Mouse (Mus musculus) liver, embryonic 13.5 days (tissue): ENCODE measurements around the gene Rnf222. TPM values are rescaled to one million over a fixed set of nuclear protein-coding genes. Genes with fewer than 3 reads are reported as not detected.

Experiments
- ATAC-seq: fragments of 200-750 bp; cut with Nextera tagmentation; 2 replicates; pipeline ENCODE4 v1.8.0; 2017; ENCODE audit warnings: low read depth, mild to moderate bottlenecking, moderate number of reproducible peaks, moderate library complexity
- DNase-seq: peaks from one replicate; pipeline ENCODE4 v3.0.0; 2022
- H3K27ac ChIP-seq: fragments of 300-500 bp; sonication (generic); 2 replicates; pipeline ENCODE4 v1.5.1; 2015; ENCODE audit warnings: moderate library complexity, mild to moderate bottlenecking, inconsistent platforms
- H3K27me3 ChIP-seq: fragments of 300-500 bp; sonication (generic); 2 replicates; pipeline ENCODE4 v1.6.1; 2015; ENCODE audit warnings: mild to moderate bottlenecking, inconsistent platforms
- H3K36me3 ChIP-seq: fragments of 300-500 bp; sonication (generic); 2 replicates; pipeline ENCODE4 v1.6.1; 2015; ENCODE audit warnings: mild to moderate bottlenecking, inconsistent platforms
- H3K4me1 ChIP-seq: fragments of 300-500 bp; sonication (generic); replicated peaks from 2 replicates; pipeline ENCODE4 v1.6.1; 2015; ENCODE audit warnings: inconsistent platforms
- H3K4me2 ChIP-seq: fragments of 300-500 bp; sonication (generic); 2 replicates; pipeline ENCODE4 v1.6.1; 2015; ENCODE audit warnings: inconsistent platforms, mild to moderate bottlenecking, moderate library complexity
- H3K4me3 ChIP-seq: fragments of 300-500 bp; sonication (generic); replicated peaks from 2 replicates; pipeline ENCODE4 v1.5.1; 2015; ENCODE audit warnings: mild to moderate bottlenecking, inconsistent platforms
- H3K9ac ChIP-seq: fragments of 300-500 bp; sonication (generic); 2 replicates; pipeline ENCODE4 v1.6.1; 2015; ENCODE audit warnings: mild to moderate bottlenecking, inconsistent platforms
- H3K9me3 ChIP-seq: fragments of 300-500 bp; sonication (generic); replicated peaks from 2 replicates; pipeline ENCODE4 v1.6.1; 2016; ENCODE audit warnings: inconsistent platforms
- WGBS: fragments of 180-500 bp; shearing (Covaris S2); methylation state at CpG from one replicate; pipeline ENCODE4 v1.1.7; 2015; ENCODE audit not compliant: insufficient replicate concordance; 5-methylcytosine and 5-hydroxymethylcytosine counted together
- polyA plus RNA-seq: library from polyadenylated mRNA; unstranded; fragments of >200 nt; fragmentation: Nextera tagmentation; extraction: Ambion mirVana; gene quantifications from 2 replicates; pipeline ENCODE4 v1.2.1, GENCODE M21; 2015

The Rnf222 gene
- polyA plus RNA-seq, result 0.08 and 0.09 TPM in 2 replicates

DNA sequence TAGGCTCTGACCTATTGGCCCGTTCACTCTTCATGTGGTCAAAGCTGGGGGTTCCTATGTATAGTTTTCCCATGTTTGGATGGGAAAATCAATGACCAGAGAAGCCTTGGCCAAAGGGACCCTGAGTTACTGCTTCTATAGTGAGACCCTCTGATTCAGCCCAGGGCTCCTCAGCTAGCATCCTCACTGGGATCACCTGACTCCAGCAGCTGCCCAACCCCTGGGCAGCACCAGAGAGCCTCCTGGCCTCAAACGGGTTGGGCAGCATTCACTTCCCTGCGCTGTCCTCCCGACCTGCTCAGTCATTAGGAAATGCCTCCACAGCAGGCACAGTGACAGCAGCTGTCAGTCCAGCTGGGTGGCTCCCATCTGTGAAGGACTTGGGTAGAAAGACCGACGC is at the start of gene Rnf222:
Gene Rnf222, plus strand, starts transcription at position 301 of the 400 bp plus-strand sequence.
- peaks cover 49% of the 10 kb centered on the region for H3K4me1 ChIP-seq
- H3K36me3 ChIP-seq, result no peaks in the 10 kb centered on the region
- 41% methylated on average over 6 of the region's 6 CpGs for WGBS
- DNase-seq (no peak), ATAC-seq (no peak)
- H3K4me2 ChIP-seq, result no peak within 1 kb of the TSS
- no peaks in the 10 kb centered on the region for H3K27me3 ChIP-seq
- H3K27ac ChIP-seq, result no peak within 1 kb of the TSS
- no peak within 1 kb of the TSS for H3K9ac ChIP-seq
- H3K9me3 ChIP-seq, result no peaks in the 10 kb centered on the region
- H3K4me3 ChIP-seq, result no peak within 1 kb of the TSS

- peak; percentile 51; the same call in 1 of the 2 replicates for ATAC-seq
- WGBS, result 83% methylated on average over 5 of the region's 5 CpGs
Observed at GRCm38 (mm10) chr11:68839606-68840005, 48.7 kb upstream of the Rnf222 start.

GRCm38 (mm10) chr11:68850862-68851261 is 37.5 kb upstream of the Rnf222 start:
- H3K36me3 ChIP-seq, result 0 out of 2 replicates have a peak, but pooled peaks cover 3% of the 10 kb centered on the region
- 78% methylated on average over 7 of the region's 7 CpGs for WGBS

More at GRCm38 (mm10) chr11:68839606-68840005, 48.7 kb upstream of the Rnf222 start:
- Histone ChIP-seq H3K27me3 (no peaks in the 10 kb centered on the region), H3K9ac (no peak overlapping the region), H3K9me3 (no peaks in the 10 kb centered on the region), H3K4me3 (no peak overlapping the region), H3K4me2 (no peak overlapping the region), H3K27ac (no peak overlapping the region), H3K4me1 (no peaks in the 10 kb centered on the region), H3K36me3 (peaks cover 74% of the 10 kb centered on the region)
- no peak for DNase-seq

GRCm38 (mm10) chr11:68851644-68852485 is 36.5 kb upstream of the Rnf222 start:
- no peaks in the 10 kb centered on the region for H3K9me3 ChIP-seq
- peak overlapping the region; percentile 99 for H3K27ac ChIP-seq
- peak overlapping the region; percentile 95 for H3K4me3 ChIP-seq
- ATAC-seq, result no peak
- H3K9ac ChIP-seq, result peak overlapping the region; percentile 99
- under 1% methylated on average over 13 of the region's 13 CpGs for WGBS
- no peak for DNase-seq
- no peaks in the 10 kb centered on the region for H3K27me3 ChIP-seq
- peaks cover 71% of the 10 kb centered on the region for H3K4me1 ChIP-seq
- H3K4me2 ChIP-seq, result peak overlapping the region; percentile 70
- H3K36me3 ChIP-seq, result 0 out of 2 replicates have a peak, but pooled peaks cover 3% of the 10 kb centered on the region

More at GRCm38 (mm10) chr11:68850862-68851261, 37.5 kb upstream of the Rnf222 start:
- ATAC-seq (no peak), DNase-seq (no peak)
- Histone ChIP-seq H3K9ac (peak overlapping the region; percentile 37), H3K27me3 (no peaks in the 10 kb centered on the region), H3K4me1 (peaks cover 67% of the 10 kb centered on the region), H3K9me3 (no peaks in the 10 kb centered on the region), H3K27ac (peak overlapping the region; percentile 11; the same call in 1 of the 2 replicates), H3K4me3 (peak overlapping the region; percentile 95), H3K4me2 (peak overlapping the region; percentile 44)

DNA sequence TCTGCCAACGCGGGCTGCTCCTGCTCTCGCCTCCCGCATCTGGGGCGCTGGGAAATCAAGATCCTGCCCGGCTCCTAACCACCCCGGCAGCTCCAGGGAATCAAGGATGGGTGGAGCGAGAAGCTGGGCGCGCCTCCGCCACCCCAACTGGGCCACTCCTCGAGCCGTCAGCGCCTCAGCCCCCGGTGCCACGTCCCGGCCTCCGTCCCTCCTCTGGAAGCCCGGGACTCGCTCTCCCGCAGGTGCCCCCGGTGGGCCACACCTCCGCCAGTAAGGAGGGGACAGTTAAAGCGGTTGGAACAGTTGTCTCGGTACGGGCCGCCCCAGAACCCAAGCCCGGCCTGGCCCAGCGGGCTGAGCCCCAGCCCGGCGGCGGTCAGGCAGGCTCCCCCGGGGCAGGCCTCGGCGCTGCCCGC is 35.9 kb upstream of the Rnf222 start:
- under 1% methylated on average over 36 of the region's 36 CpGs for WGBS
- peaks cover 70% of the 10 kb centered on the region for H3K4me1 ChIP-seq
- H3K9ac ChIP-seq, result peak overlapping the region; percentile 99

GRCm38 (mm10) chr11:68852932-68853409 is 35.4 kb upstream of the Rnf222 start:
- no peaks in the 10 kb centered on the region for H3K9me3 ChIP-seq
- H3K27me3 ChIP-seq, result no peaks in the 10 kb centered on the region
- H3K27ac ChIP-seq, result peak overlapping the region; percentile 99
- 0 out of 2 replicates have a peak, but pooled peaks cover 3% of the 10 kb centered on the region for H3K36me3 ChIP-seq
- ATAC-seq (peak; percentile 98), DNase-seq (peak; percentile 100)
- 0% methylated on average over 42 of the region's 42 CpGs for WGBS
- peaks cover 69% of the 10 kb centered on the region for H3K4me1 ChIP-seq
- H3K4me2 ChIP-seq, result peak overlapping the region; percentile 70
- peak overlapping the region; percentile 99 for H3K9ac ChIP-seq
- H3K4me3 ChIP-seq, result peak overlapping the region; percentile 95

More for the DNA sequence above, 35.9 kb upstream of the Rnf222 start:
- peak; percentile 80 for ATAC-seq
- Histone ChIP-seq H3K27ac (peak overlapping the region; percentile 99), H3K36me3 (0 out of 2 replicates have a peak, but pooled peaks cover 3% of the 10 kb centered on the region), H3K27me3 (no peaks in the 10 kb centered on the region), H3K4me2 (peak overlapping the region; percentile 70), H3K4me3 (peak overlapping the region; percentile 95), H3K9me3 (no peaks in the 10 kb centered on the region)
- DNase-seq, result peak; percentile 76

GRCm38 (mm10) chr11:68853611-68854401 is 34.5 kb upstream of the Rnf222 start:
- H3K4me3 ChIP-seq, result peak overlapping the region; percentile 95
- H3K4me1 ChIP-seq, result peaks cover 66% of the 10 kb centered on the region
- DNase-seq, result peak; percentile 69
- peak overlapping the region; percentile 85 for H3K27ac ChIP-seq
- peak overlapping the region; percentile 70 for H3K4me2 ChIP-seq
- H3K9me3 ChIP-seq, result no peaks in the 10 kb centered on the region
- H3K9ac ChIP-seq, result peak overlapping the region; percentile 75
- 0 out of 2 replicates have a peak, but pooled peaks cover 3% of the 10 kb centered on the region for H3K36me3 ChIP-seq
- ATAC-seq, result peak; percentile 21
- H3K27me3 ChIP-seq, result no peaks in the 10 kb centered on the region
- WGBS, result 18% methylated on average over 14 of the region's 14 CpGs

DNA sequence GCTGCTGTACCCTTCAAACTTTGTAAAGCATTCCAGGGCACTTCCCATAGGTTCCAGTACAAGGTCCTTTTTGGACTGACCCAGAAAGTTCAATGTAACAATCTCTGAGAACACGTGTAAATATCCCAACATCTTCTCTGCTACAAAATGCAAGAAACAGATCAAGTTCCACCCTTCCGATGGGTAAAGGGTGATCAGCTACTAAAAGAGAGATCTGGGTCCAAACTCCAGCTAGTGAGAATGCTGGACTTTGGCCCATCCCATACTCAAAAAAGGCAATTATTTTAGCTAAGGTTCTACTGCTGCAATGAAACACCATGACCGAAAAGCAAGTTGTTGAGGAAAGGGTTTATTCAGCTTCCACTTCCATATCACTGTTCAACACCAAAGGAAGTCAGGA is 33.7 kb upstream of the Rnf222 start:
- DNase-seq (no peak), ATAC-seq (no peak)
- H3K27ac ChIP-seq, result peak overlapping the region; percentile 85
- no peaks in the 10 kb centered on the region for H3K27me3 ChIP-seq
- no peak overlapping the region for H3K9ac ChIP-seq
- 78% methylated on average over 3 of the region's 3 CpGs for WGBS
- H3K4me2 ChIP-seq, result no peak overlapping the region
- no peak overlapping the region for H3K4me3 ChIP-seq
- H3K36me3 ChIP-seq, result no peaks in the 10 kb centered on the region
- peaks cover 63% of the 10 kb centered on the region for H3K4me1 ChIP-seq
- H3K9me3 ChIP-seq, result no peaks in the 10 kb centered on the region

GRCm38 (mm10) chr11:68857329-68857728 is 31.0 kb upstream of the Rnf222 start:
- no peak overlapping the region for H3K4me3 ChIP-seq

DNA sequence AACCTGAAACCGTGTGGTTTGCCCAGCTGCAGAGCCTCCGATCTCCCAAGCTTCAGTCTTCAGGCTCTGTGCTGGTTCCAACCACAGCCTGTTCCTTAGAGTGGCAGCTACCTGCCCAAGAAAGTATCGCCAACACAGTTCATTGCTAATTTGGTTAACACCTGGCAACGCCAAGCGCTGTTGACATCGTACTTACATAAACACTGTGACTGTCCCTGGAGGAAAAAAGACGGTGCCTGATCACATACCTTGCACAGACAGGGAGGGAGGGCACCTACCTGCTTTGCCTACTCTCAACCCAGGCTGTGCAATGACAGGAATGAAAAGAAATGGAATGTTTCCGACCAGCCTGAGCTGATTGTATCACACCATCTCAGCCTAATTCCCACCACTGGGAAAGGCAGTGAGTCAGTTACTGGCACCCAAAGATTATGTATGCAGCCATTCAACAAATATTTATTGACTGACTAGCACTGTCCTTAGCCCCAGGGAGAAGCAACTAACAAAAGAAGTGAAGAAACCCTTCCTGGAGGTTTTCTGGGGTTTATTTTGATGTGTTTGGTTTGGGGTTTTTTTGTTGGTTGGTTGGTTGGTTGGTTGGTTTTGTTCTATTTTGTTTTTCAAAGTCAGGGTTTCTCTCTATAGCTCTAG is 28.3 kb upstream of the Rnf222 start:
- WGBS, result 65% methylated on average over 8 of the region's 8 CpGs
- H3K4me1 ChIP-seq, result peaks cover 30% of the 10 kb centered on the region
- no peak overlapping the region for H3K9ac ChIP-seq
- H3K36me3 ChIP-seq, result no peaks in the 10 kb centered on the region
- no peak overlapping the region for H3K4me3 ChIP-seq
- ATAC-seq, result no peak
- DNase-seq, result no peak
- no peaks in the 10 kb centered on the region for H3K9me3 ChIP-seq
- H3K27me3 ChIP-seq, result peaks cover 3% of the 10 kb centered on the region; the same call in 1 of the 2 replicates
- H3K4me2 ChIP-seq, result no peak overlapping the region
- no peak overlapping the region for H3K27ac ChIP-seq

More at GRCm38 (mm10) chr11:68857329-68857728, 31.0 kb upstream of the Rnf222 start:
- 83% methylated on average over 3 of the region's 3 CpGs for WGBS
- H3K36me3 ChIP-seq, result no peaks in the 10 kb centered on the region
- H3K4me2 ChIP-seq, result no peak overlapping the region
- no peak overlapping the region for H3K27ac ChIP-seq
- DNase-seq (no peak), ATAC-seq (no peak)
- no peak overlapping the region for H3K9ac ChIP-seq
- peaks cover 41% of the 10 kb centered on the region for H3K4me1 ChIP-seq
- no peaks in the 10 kb centered on the region for H3K27me3 ChIP-seq
- H3K9me3 ChIP-seq, result no peaks in the 10 kb centered on the region
